Mouse (Mus musculus) midbrain, embryonic 10.5 days (tissue): ENCODE data around the gene Rhobtb1. TPM values are rescaled to one million over a fixed set of nuclear protein-coding genes. Genes with fewer than 3 reads are reported as not detected.

Experiments
- DNase-seq: peaks from one replicate; pipeline ENCODE4 v3.0.0-alpha.2; 2017; ENCODE audit warnings: low spot score
- H3K27ac ChIP-seq: fragments of 300-500 bp; sonication (generic); replicated peaks from 2 replicates; pipeline ENCODE4 v1.5.1; 2016; ENCODE audit warnings: mild to moderate bottlenecking
- H3K27me3 ChIP-seq: fragments of 300-500 bp; sonication (generic); 2 replicates; pipeline ENCODE4 v1.6.1; 2016; ENCODE audit warnings: low read depth, mild to moderate bottlenecking; ENCODE audit not compliant: poor library complexity, severe bottlenecking
- H3K36me3 ChIP-seq: fragments of 300-500 bp; sonication (generic); 2 replicates; pipeline ENCODE4 v1.6.1; 2016; ENCODE audit warnings: mild to moderate bottlenecking, moderate library complexity
- H3K4me1 ChIP-seq: fragments of 300-500 bp; sonication (generic); 2 replicates; pipeline ENCODE4 v1.6.1; 2016
- H3K4me3 ChIP-seq: fragments of 300-500 bp; sonication (generic); 2 replicates; pipeline ENCODE4 v1.5.1; 2016; ENCODE audit warnings: mild to moderate bottlenecking, moderate library complexity
- H3K9me3 ChIP-seq: fragments of 300-500 bp; sonication (generic); replicated peaks from 2 replicates; pipeline ENCODE4 v1.6.1; 2016; ENCODE audit warnings: mild to moderate bottlenecking
- WGBS: fragments of 180-500 bp; shearing (Covaris S2); methylation state at CpG from one replicate; pipeline ENCODE4 v1.1.7; 2016; 5-methylcytosine and 5-hydroxymethylcytosine counted together
- polyA plus RNA-seq: library from polyadenylated mRNA; unstranded; fragments of >200 nt; fragmentation: Nextera tagmentation; extraction: Ambion mirVana; gene quantifications from 2 replicates; pipeline ENCODE4 v1.2.1, GENCODE M21; 2016

Gene Rhobtb1
- polyA plus RNA-seq, 1 experiment from 2014 or later, result 12.6 TPM

- no peak for DNase-seq
- Histone ChIP-seq H3K4me3 (no peak overlapping the region), H3K9me3 (peaks cover 9% of the 10 kb centered on the region), H3K36me3 (0 out of 2 replicates have a peak, but pooled peaks cover 2% of the 10 kb centered on the region), H3K27me3 (no peaks in the 10 kb centered on the region), H3K27ac (no peak overlapping the region), H3K4me1 (peaks cover 7% of the 10 kb centered on the region; the same call in 1 of the 2 replicates)
- 94% methylated on average over 2 of the region's 2 CpGs for WGBS
Observed at GRCm38 (mm10) chr10:69240530-69240929, 89.3 kb downstream of the Rhobtb1 start.

- 94% methylated on average over 4 of the region's 4 CpGs for WGBS
- H3K36me3 ChIP-seq, result peaks cover 13% of the 10 kb centered on the region
- H3K9me3 ChIP-seq, result peaks cover 4% of the 10 kb centered on the region; the same call in 1 of the 2 replicates
- H3K27me3 ChIP-seq, result no peaks in the 10 kb centered on the region
- no peaks in the 10 kb centered on the region for H3K4me1 ChIP-seq
- no peak for DNase-seq
- no peak overlapping the region for H3K27ac ChIP-seq
- no peak overlapping the region for H3K4me3 ChIP-seq
Observed at GRCm38 (mm10) chr10:69245151-69245550, 93.9 kb downstream of the Rhobtb1 start.

- 91% methylated on average over 10 of the region's 10 CpGs for WGBS
- Histone ChIP-seq H3K4me1 (no peaks in the 10 kb centered on the region), H3K27ac (no peak overlapping the region), H3K36me3 (peaks cover 21% of the 10 kb centered on the region), H3K27me3 (no peaks in the 10 kb centered on the region), H3K4me3 (no peak overlapping the region), H3K9me3 (peaks cover 4% of the 10 kb centered on the region; the same call in 1 of the 2 replicates)
- DNase-seq, result no peak
Observed at GRCm38 (mm10) chr10:69245906-69246668, 94.9 kb downstream of the Rhobtb1 start.

GRCm38 (mm10) chr10:69246762-69247161 is 95.5 kb downstream of the Rhobtb1 start:
- Histone ChIP-seq H3K4me3 (no peak overlapping the region), H3K9me3 (peaks cover 3% of the 10 kb centered on the region; the same call in 1 of the 2 replicates), H3K36me3 (peaks cover 26% of the 10 kb centered on the region), H3K4me1 (no peaks in the 10 kb centered on the region), H3K27me3 (no peaks in the 10 kb centered on the region), H3K27ac (no peak overlapping the region)
- DNase-seq, result no peak
- 85% methylated on average over 3 of the region's 3 CpGs for WGBS

- Histone ChIP-seq H3K27me3 (no peaks in the 10 kb centered on the region), H3K27ac (no peak overlapping the region), H3K4me1 (0 out of 2 replicates have a peak, but pooled peaks cover 3% of the 10 kb centered on the region), H3K4me3 (no peak overlapping the region), H3K36me3 (peaks cover 26% of the 10 kb centered on the region), H3K9me3 (no peaks in the 10 kb centered on the region)
- DNase-seq, result no peak
- WGBS, result 91% methylated on average over 7 of the region's 7 CpGs
Observed at GRCm38 (mm10) chr10:69247311-69248033, 96.2 kb downstream of the Rhobtb1 start.

- Histone ChIP-seq H3K4me3 (no peak overlapping the region), H3K27ac (no peak overlapping the region), H3K27me3 (no peaks in the 10 kb centered on the region), H3K4me1 (peaks cover 10% of the 10 kb centered on the region), H3K9me3 (no peaks in the 10 kb centered on the region), H3K36me3 (peaks cover 26% of the 10 kb centered on the region)
- 95% methylated on average over 29 of the region's 29 CpGs for WGBS
- no peak for DNase-seq
Observed at GRCm38 (mm10) chr10:69248261-69249160, 97.3 kb downstream of the Rhobtb1 start.

GRCm38 (mm10) chr10:69251254-69251653 is 100.0 kb downstream of the Rhobtb1 start:
- Histone ChIP-seq H3K4me1 (peaks cover 34% of the 10 kb centered on the region), H3K4me3 (no peak overlapping the region), H3K9me3 (no peaks in the 10 kb centered on the region), H3K36me3 (peaks cover 26% of the 10 kb centered on the region), H3K27me3 (no peaks in the 10 kb centered on the region), H3K27ac (no peak overlapping the region)
- WGBS, result 84% methylated on average over 6 of the region's 6 CpGs
- no peak for DNase-seq

GRCm38 (mm10) chr10:69252112-69253074 is 101.2 kb downstream of the Rhobtb1 start:
- H3K27me3 ChIP-seq, result no peaks in the 10 kb centered on the region
- H3K4me1 ChIP-seq, result peaks cover 34% of the 10 kb centered on the region
- no peak overlapping the region; the same call in 1 of the 2 replicates for H3K27ac ChIP-seq
- DNase-seq, result no peak
- no peak overlapping the region for H3K4me3 ChIP-seq
- H3K9me3 ChIP-seq, result no peaks in the 10 kb centered on the region
- 94% methylated on average over 17 of the region's 17 CpGs for WGBS
- peaks cover 26% of the 10 kb centered on the region for H3K36me3 ChIP-seq

GRCm38 (mm10) chr10:69253075-69253685 is 101.9 kb downstream of the Rhobtb1 start:
- Histone ChIP-seq H3K4me3 (no peak overlapping the region), H3K4me1 (peaks cover 34% of the 10 kb centered on the region), H3K36me3 (peaks cover 26% of the 10 kb centered on the region), H3K27me3 (no peaks in the 10 kb centered on the region), H3K9me3 (no peaks in the 10 kb centered on the region), H3K27ac (peak overlapping the region; percentile 73; the same call in 1 of the 2 replicates)
- WGBS, result 64% methylated on average over 5 of the region's 5 CpGs
- no peak for DNase-seq

- 77% methylated on average over 5 of the region's 5 CpGs for WGBS
- no peaks in the 10 kb centered on the region for H3K27me3 ChIP-seq
- H3K36me3 ChIP-seq, result peaks cover 24% of the 10 kb centered on the region
- H3K4me3 ChIP-seq, result no peak overlapping the region
- H3K27ac ChIP-seq, result peak overlapping the region; percentile 73
- peaks cover 34% of the 10 kb centered on the region for H3K4me1 ChIP-seq
- H3K9me3 ChIP-seq, result no peaks in the 10 kb centered on the region
- no peak for DNase-seq
Observed at GRCm38 (mm10) chr10:69253686-69254080, 102.4 kb downstream of the Rhobtb1 start.

GRCm38 (mm10) chr10:69254390-69254847 is 103.2 kb downstream of the Rhobtb1 start:
- no peaks in the 10 kb centered on the region for H3K9me3 ChIP-seq
- H3K27me3 ChIP-seq, result no peaks in the 10 kb centered on the region
- peaks cover 20% of the 10 kb centered on the region for H3K36me3 ChIP-seq
- WGBS, result 16% methylated on average over 8 of the region's 8 CpGs
- peak; percentile 82 for DNase-seq
- peak overlapping the region; percentile 16 for H3K4me3 ChIP-seq
- H3K27ac ChIP-seq, result peak overlapping the region; percentile 73
- peaks cover 37% of the 10 kb centered on the region for H3K4me1 ChIP-seq
